Mouse (Mus musculus) forebrain, embryonic 14.5 days (tissue): Measurements from ENCODE around the gene Cops3. TPM values are rescaled to one million over a fixed set of nuclear protein-coding genes. Genes with fewer than 3 reads are reported as not detected.

ENCODE experiments used
- ATAC-seq: fragments of 200-750 bp; cut with Nextera tagmentation; 2 replicates; pipeline ENCODE4 v1.8.0; 2017; ENCODE audit warnings: mild to moderate bottlenecking, moderate library complexity
- DNase-seq: peaks from one replicate; pipeline ENCODE4 v3.0.0-alpha.2; 2015; ENCODE audit warnings: low spot score
- H3K27ac ChIP-seq: fragments of 300-500 bp; sonication (generic); 2 replicates; pipeline ENCODE4 v1.5.1; 2014; ENCODE audit warnings: low read depth, mild to moderate bottlenecking, control low read depth, low read length, moderate library complexity
- H3K27me3 ChIP-seq: fragments of 300-500 bp; sonication (generic); replicated peaks from 2 replicates; pipeline ENCODE4 v1.6.1; 2014; ENCODE audit warnings: low read length, control low read depth, mixed read lengths; ENCODE audit not compliant: control insufficient read depth, insufficient read depth
- H3K36me3 ChIP-seq: fragments of 300-500 bp; sonication (generic); 2 replicates; pipeline ENCODE4 v1.6.1; 2014; ENCODE audit warnings: low read length, control low read depth; ENCODE audit not compliant: control insufficient read depth, insufficient read depth
- H3K4me1 ChIP-seq: fragments of 300-500 bp; sonication (generic); 2 replicates; pipeline ENCODE4 v1.6.1; 2014; ENCODE audit warnings: antibody characterized with exemption, low read length, control low read depth; ENCODE audit not compliant: control insufficient read depth, insufficient read depth
- H3K4me2 ChIP-seq: fragments of 300-500 bp; sonication (generic); 2 replicates; pipeline ENCODE4 v1.6.1; 2014; ENCODE audit warnings: mild to moderate bottlenecking, control low read depth, low read length
- H3K4me3 ChIP-seq: fragments of 300-500 bp; sonication (generic); 2 replicates; pipeline ENCODE4 v1.5.1; 2014; ENCODE audit warnings: low read depth, low read length, control low read depth
- H3K9ac ChIP-seq: fragments of 300-500 bp; sonication (generic); 2 replicates; pipeline ENCODE4 v1.6.1; 2014; ENCODE audit warnings: mild to moderate bottlenecking, low read length, control low read depth, moderate library complexity
- H3K9me3 ChIP-seq: fragments of 300-500 bp; sonication (generic); replicated peaks from 2 replicates; pipeline ENCODE4 v1.6.1; 2016; ENCODE audit warnings: low read length, control low read depth, mixed read lengths; ENCODE audit not compliant: control insufficient read depth
- whole genome bisulfite sequencing: fragments of 180-500 bp; shearing (Covaris S2); extraction: QIAGEN DNeasy Blood & Tissue Kit; methylation state at CpG from one replicate; pipeline ENCODE4 v1.1.7; 2014; 5-methylcytosine and 5-hydroxymethylcytosine counted together
- polyA plus RNA-seq: library from polyadenylated mRNA; unstranded; fragments of >200 nt; fragmentation: Nextera tagmentation; extraction: Ambion mirVana; gene quantifications from 2 replicates; pipeline ENCODE4 v1.2.1, GENCODE M21; 2014

Cops3 gene
- polyA plus RNA-seq, 1 experiment from 2014 or later, result 257 TPM

GRCm38 (mm10) chr11:59787199-59787781, 52.3 kb downstream of the Cops3 start, which contains the start of gene Pld6:
Gene Pld6, minus strand, starts transcription at chr11:59787645.
- Histone ChIP-seq H3K27ac (no peak within 1 kb of the TSS), H3K9me3 (no peaks in the 10 kb centered on the region)

DNA sequence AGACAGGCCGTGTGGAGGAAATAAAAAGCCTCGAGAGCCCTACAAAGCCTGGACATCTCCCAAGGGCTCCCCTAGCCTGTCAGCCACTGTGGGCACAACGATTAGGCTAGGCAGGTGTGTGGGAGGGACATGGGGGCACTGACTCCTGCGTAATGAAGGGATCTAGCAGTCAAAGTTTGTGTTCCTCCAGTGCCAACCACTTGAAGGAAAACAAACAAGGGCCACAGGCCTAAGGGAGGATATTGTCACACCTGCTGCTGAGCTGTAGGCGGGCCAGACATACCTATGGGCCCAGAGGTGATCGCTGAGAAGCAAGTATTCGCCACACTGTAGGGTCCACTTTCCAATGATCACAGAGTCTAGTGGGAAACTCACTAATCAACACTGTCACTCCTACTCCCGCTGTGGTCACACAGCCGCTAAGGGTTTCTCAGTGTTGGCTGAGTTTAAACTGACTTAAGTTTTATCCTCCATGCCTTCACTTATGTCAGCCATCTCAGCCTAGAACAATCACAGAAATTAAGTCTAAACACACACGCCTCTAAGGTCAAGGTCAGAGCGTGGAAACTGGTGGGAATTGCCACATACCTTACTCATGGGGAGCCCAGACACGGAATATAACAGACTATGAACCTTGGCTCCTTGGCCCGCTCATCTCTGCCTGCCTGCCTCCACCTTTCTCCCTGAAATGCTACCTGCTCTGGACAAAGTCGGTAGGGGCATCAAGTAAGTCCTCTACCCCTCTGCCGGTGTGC, 53.0 kb downstream of the Cops3 start:
- Histone ChIP-seq H3K36me3 (peaks cover 6% of the 10 kb centered on the region), H3K4me2 (peak overlapping the region; percentile 67), H3K27ac (no peak overlapping the region), H3K4me3 (peak overlapping the region; percentile 34), H3K9me3 (no peaks in the 10 kb centered on the region), H3K9ac (peak overlapping the region; percentile 58), H3K4me1 (peaks cover 6% of the 10 kb centered on the region; the same call in 1 of the 2 replicates), H3K27me3 (no peaks in the 10 kb centered on the region)
- ATAC-seq (no peak), DNase-seq (no peak)
- 60% methylated on average over 15 of the region's 15 CpGs for WGBS

More at GRCm38 (mm10) chr11:59787199-59787781, 52.3 kb downstream of the Cops3 start, which contains the start of gene Pld6:
- H3K4me1 ChIP-seq, result peaks cover 6% of the 10 kb centered on the region; the same call in 1 of the 2 replicates
- peak; percentile 78 for ATAC-seq
- H3K9ac ChIP-seq, result peak within 1 kb of the TSS; percentile 58
- 2% methylated on average over 47 of the region's 51 CpGs for WGBS
- peak within 1 kb of the TSS; percentile 34 for H3K4me3 ChIP-seq
- H3K27me3 ChIP-seq, result no peaks in the 10 kb centered on the region
- peak within 1 kb of the TSS; percentile 67 for H3K4me2 ChIP-seq
- peaks cover 13% of the 10 kb centered on the region for H3K36me3 ChIP-seq
- DNase-seq, result peak; percentile 62

- ATAC-seq (no peak), DNase-seq (no peak)
- no peak overlapping the region for H3K4me3 ChIP-seq
- H3K27me3 ChIP-seq, result no peaks in the 10 kb centered on the region
- no peak overlapping the region for H3K27ac ChIP-seq
- 86% methylated on average over 6 of the region's 6 CpGs for WGBS
- H3K4me2 ChIP-seq, result no peak overlapping the region
- H3K36me3 ChIP-seq, result peaks cover 7% of the 10 kb centered on the region; the same call in 1 of the 2 replicates
- H3K9ac ChIP-seq, result no peak overlapping the region
- no peaks in the 10 kb centered on the region for H3K9me3 ChIP-seq
- H3K4me1 ChIP-seq, result peaks cover 6% of the 10 kb centered on the region; the same call in 1 of the 2 replicates
Measured at GRCm38 (mm10) chr11:59783591-59783990, 56.0 kb downstream of the Cops3 start.

DNA sequence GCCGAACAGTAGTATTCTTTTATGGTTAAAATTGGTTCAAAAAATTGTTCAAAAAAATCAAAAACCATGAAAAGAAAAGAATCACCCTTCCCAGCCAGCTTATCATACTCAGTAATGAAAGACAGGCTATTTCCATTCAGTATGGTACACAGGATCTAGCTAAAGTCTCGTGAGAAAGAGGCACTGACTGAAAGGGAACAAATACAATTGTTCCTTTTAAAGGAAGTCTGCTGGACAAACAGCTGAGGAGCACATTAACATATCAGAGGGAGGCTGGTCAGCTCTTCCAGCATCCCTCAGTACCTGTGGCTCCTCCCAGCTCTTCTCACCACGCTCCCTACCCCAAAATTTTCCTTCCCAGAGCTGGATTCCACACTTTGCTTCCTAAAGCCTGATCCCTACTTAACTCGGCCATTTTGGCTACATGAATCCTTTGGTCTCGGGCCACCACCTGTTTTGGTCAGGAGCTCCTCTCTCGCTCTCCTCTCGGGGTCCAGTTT, 57.5 kb downstream of the Cops3 start:
- DNase-seq, result no peak
- WGBS, result 57% methylated on average over 7 of the region's 7 CpGs

GRCm38 (mm10) chr11:59780241-59780640, 59.4 kb downstream of the Cops3 start:
- WGBS, result 92% methylated on average over 4 of the region's 4 CpGs
- Histone ChIP-seq H3K4me2 (no peak overlapping the region), H3K4me1 (no peaks in the 10 kb centered on the region), H3K9me3 (no peaks in the 10 kb centered on the region), H3K9ac (no peak overlapping the region), H3K4me3 (no peak overlapping the region), H3K27ac (no peak overlapping the region), H3K36me3 (peaks cover 37% of the 10 kb centered on the region), H3K27me3 (no peaks in the 10 kb centered on the region)
- DNase-seq, result no peak
- no peak for ATAC-seq

More for the DNA sequence above, 57.5 kb downstream of the Cops3 start:
- Histone ChIP-seq H3K4me3 (no peak overlapping the region), H3K4me2 (no peak overlapping the region), H3K27me3 (no peaks in the 10 kb centered on the region), H3K4me1 (peaks cover 3% of the 10 kb centered on the region; the same call in 1 of the 2 replicates), H3K36me3 (peaks cover 19% of the 10 kb centered on the region), H3K27ac (no peak overlapping the region), H3K9me3 (no peaks in the 10 kb centered on the region), H3K9ac (no peak overlapping the region)
- no peak for ATAC-seq

DNA sequence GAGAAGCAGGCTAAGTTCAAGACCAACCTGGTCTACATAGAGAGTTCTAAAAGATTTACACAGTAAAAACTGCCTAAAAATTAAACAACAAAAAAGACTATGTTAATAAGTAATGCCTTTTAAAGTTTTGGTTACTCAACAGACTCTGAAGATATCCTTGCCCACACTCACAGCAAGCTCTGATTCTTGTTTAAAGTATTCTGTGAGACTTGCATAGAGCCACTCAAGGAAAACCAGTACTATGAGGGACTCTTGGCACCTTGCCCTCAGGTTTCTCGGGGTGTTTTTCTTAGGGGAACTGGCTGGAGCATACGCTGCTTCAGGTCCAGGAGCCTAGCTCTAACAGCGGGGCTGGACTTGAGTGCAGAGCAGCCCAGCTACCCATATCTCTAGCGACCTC, 60.2 kb downstream of the Cops3 start:
- Histone ChIP-seq H3K4me3 (no peak overlapping the region), H3K9ac (no peak overlapping the region), H3K4me2 (no peak overlapping the region), H3K9me3 (no peaks in the 10 kb centered on the region), H3K27me3 (no peaks in the 10 kb centered on the region), H3K4me1 (no peaks in the 10 kb centered on the region), H3K36me3 (peaks cover 44% of the 10 kb centered on the region), H3K27ac (no peak overlapping the region)
- WGBS, result 87% methylated on average over 4 of the region's 4 CpGs
- ATAC-seq, result no peak
- no peak for DNase-seq

DNA sequence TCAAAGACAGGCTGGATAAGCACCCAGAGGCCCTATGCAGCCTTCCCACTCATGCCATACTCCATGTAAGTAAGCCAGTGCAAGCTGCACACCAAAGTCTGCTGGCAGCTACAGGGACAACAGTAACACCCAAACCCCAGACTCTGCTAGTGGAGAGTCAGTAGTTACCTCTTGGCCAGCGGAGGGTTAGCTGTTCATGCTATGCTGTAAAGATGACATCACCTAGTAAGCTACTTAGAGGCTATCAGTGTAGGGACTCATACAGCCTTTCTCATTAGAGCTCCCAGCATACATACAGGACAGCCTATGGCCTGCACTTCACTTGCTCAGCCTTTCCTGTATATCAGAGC, 60.8 kb downstream of the Cops3 start:
- H3K36me3 ChIP-seq, result peaks cover 49% of the 10 kb centered on the region
- ATAC-seq, result no peak
- no peak overlapping the region for H3K27ac ChIP-seq
- H3K9ac ChIP-seq, result no peak overlapping the region
- no peaks in the 10 kb centered on the region for H3K9me3 ChIP-seq
- H3K4me3 ChIP-seq, result no peak overlapping the region
- DNase-seq, result no peak
- H3K4me2 ChIP-seq, result no peak overlapping the region
- H3K27me3 ChIP-seq, result no peaks in the 10 kb centered on the region
- WGBS, result 88% methylated on average over 1 of the region's 1 CpGs
- no peaks in the 10 kb centered on the region for H3K4me1 ChIP-seq

- peaks cover 55% of the 10 kb centered on the region for H3K36me3 ChIP-seq
- no peak overlapping the region for H3K4me3 ChIP-seq
- ATAC-seq (no peak; the same call in 1 of the 2 replicates), DNase-seq (peak; percentile 56)
- no peaks in the 10 kb centered on the region for H3K9me3 ChIP-seq
- no peak overlapping the region for H3K4me2 ChIP-seq
- H3K4me1 ChIP-seq, result no peaks in the 10 kb centered on the region
- H3K27me3 ChIP-seq, result no peaks in the 10 kb centered on the region
- H3K9ac ChIP-seq, result no peak overlapping the region
- WGBS, result 54% methylated on average over 9 of the region's 9 CpGs
- no peak overlapping the region for H3K27ac ChIP-seq
Measured at GRCm38 (mm10) chr11:59778181-59778873, 61.3 kb downstream of the Cops3 start.
